Mouse (Mus musculus) yolk sac, embryonic 10.5 days (tissue): Measurements from ENCODE around the gene Ppil2.

Experiments
- DNase-seq: peaks from one replicate; pipeline ENCODE4 v3.0.0-alpha.2; 2017; ENCODE audit warnings: low spot score

The Ppil2 gene

DNA sequence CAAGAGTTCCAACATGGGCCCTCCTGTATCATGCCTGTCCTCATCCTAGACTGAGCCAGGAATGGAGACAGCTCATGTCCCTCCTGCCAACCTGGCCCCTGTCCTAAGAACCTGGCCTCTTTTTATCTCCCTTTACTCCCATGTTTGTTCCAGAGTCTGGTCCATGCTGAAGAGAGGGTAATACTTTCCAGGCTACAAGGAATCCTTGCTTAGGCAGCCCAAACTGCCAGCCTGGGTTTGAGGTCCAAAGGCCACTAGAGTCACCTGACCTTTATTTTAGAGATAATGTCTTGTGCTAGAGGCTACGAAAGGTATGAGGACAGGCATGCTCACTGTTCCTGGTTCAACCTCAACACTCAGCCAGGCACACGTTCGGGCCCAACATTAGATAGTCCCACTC is 14.1 kb downstream of the Ppil2 start:
- peak; percentile 56 for DNase-seq

GRCm38 (mm10) chr16:17088346-17088745 is 22.7 kb downstream of the Ppil2 start:
- DNase-seq, result no peak

- no peak for DNase-seq
These were observed 24.3 kb downstream of the Ppil2 start for GRCm38 (mm10) chr16:17086669-17087193.

DNA sequence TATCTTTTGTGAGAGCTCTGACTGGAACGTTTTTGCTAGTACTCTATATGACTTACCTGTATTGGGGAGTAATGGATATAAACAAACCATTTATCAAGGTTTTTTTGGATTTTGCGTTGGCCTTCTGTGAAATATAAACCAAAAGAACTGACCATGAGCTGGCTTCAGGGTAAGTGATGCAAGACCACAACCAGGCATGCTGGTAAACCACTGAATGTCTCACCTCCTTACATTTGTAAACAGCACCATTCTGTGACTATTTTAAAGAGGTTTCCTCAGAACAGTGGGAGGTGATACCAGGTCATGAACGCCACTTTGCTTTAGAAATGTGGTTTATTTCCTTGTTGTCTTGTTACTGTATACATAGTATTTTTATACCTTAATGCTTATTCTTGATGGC is 24.8 kb downstream of the Ppil2 start:
- no peak for DNase-seq

DNA sequence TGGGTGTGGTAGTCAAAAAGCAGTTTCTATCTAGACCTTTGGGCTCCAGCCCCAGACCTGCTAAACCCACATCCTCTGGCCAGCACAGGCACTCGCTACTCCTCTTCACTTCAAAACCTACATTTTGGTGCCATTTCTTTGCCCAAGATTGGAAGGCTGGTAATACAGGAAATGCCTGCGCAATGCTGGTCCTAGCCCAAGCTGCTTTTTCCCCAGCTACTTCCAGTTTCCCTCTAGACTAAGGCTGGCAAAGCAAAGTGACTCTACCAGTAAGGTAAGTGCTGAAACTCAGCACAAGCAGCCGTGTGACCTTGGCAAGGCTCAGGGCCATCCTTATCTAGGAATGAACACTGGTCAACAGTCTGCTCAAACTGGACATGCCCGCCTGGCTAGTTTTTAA is 25.4 kb downstream of the Ppil2 start:
- DNase-seq, result no peak

- peak; percentile 60 for DNase-seq
These were observed 28.8 kb downstream of the Ppil2 start for GRCm38 (mm10) chr16:17082121-17082792.

DNA sequence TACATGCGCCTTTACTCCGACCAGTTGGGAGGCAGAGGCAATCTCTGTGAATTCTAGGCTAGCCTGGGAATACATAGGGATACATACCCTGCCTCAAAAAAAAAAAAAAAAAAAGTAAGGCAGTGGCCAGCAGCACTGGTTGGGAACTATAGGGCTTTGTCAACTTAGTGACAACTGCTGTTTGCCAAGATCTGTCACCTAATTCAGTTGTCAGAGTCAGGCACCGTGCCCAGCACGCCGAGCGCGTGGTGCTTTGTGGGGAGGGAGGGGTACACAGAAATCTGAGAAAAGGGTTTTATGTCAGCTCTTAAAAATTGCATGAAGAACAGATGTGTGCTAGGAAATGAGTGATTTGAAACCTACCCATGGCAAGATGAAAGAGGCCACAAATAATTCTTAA is 33.0 kb downstream of the Ppil2 start:
- no peak for DNase-seq

DNA sequence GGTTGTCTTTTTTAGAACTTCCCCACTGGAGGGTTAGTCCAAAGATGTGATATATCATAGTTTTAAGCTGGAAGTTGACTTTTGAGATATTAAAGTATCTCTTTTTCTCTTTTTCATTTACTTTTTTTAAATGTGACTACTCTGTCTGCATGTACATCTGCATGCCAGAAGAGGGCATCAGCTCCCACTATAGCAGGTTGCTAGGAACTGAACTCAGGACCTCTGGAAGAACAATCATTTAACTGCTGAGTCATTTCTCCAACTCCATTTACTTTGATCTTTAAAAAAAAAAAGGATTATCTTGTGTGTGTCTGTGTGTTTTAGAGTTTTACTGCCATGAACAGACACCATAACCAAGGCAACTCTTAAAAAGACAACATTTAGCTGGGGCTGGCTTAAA is 34.2 kb downstream of the Ppil2 start:
- no peak for DNase-seq

- no peak for DNase-seq
These were observed 34.8 kb downstream of the Ppil2 start for GRCm38 (mm10) chr16:17076301-17076700.

DNA sequence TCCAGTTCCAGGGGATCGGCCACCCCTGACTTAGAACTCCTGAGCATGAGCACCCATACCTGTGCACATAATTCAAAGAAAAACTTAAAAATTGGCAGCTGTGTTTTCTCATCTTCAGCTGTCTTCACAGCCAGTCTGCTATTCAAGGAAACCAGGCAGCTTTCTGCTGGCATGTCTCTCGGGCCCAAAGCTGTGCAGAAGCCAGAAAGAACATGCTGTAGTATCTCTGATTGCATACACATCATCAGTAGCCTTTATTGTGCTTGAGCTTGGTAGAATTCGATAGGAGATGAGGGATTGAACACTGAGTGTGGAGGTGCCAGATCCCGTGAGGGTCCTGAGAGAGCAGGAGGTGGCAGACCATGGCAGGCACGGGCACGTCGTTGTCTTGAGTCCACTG is 38.1 kb downstream of the Ppil2 start:
- no peak for DNase-seq

- DNase-seq, result no peak
These were observed 40.3 kb downstream of the Ppil2 start for GRCm38 (mm10) chr16:17070716-17071115.

DNA sequence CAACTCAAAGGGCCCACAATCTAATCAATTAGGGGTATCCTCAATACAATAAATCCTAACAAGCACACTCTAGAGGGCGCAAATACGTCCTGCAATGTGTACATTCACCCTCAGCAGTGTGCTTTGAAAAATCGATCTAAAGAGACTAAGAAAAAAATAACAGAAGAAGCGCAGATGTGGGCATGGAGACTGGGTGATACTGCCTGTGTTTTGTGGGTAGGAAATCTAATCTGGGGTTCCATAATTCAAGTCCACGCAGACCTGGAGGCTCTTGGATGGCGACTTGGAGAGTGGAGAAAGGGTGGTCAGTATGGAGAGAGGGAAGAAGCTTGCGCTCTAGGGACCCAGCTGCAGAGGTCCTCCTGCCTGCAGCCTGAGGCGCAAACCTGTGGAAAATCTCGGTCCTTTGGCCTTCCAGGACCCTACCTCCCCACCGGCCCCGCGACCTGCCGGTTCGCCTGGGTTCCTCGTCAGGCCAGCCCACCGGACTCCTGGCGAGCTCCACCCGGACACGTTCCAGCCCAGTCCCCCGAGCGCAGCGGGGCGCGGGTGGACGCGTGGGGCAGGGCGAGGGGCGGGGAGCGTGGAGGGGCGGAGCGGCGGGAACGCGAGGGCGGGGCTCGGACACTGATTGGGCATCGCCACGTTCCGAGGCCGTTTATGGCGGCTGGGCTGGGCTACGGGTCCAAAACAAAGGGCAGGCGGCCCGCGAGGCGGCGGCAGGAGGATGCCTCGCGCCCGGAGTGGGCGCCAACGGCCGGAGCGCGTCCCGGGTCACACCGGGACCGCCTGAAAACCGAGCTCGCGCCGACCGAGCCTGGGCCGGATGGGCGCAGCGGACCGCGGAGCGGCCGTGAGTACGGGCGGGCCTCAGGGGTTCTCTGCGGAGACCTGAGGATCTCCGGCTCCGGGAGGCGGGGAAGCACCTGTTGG is 41.3 kb downstream of the Ppil2 start, which contains the start of gene Ypel1:
Ypel1 (plus strand) TSS at position 186 of the 933 bp plus-strand sequence.
- peak; percentile 86 for DNase-seq

GRCm38 (mm10) chr16:17067552-17067951 is 43.5 kb downstream of the Ppil2 start:
- DNase-seq, result no peak

- no peak for DNase-seq
These were observed 48.7 kb downstream of the Ppil2 start for GRCm38 (mm10) chr16:17062338-17062737.

- no peak for DNase-seq
These were observed 55.5 kb downstream of the Ppil2 start for GRCm38 (mm10) chr16:17055584-17055983.

GRCm38 (mm10) chr16:17053903-17054302 is 57.2 kb downstream of the Ppil2 start:
- no peak for DNase-seq

- no peak for DNase-seq
These were observed 59.0 kb downstream of the Ppil2 start for GRCm38 (mm10) chr16:17052087-17052486.

- DNase-seq, result no peak
These were observed 61.2 kb downstream of the Ppil2 start for GRCm38 (mm10) chr16:17049886-17050285.

DNA sequence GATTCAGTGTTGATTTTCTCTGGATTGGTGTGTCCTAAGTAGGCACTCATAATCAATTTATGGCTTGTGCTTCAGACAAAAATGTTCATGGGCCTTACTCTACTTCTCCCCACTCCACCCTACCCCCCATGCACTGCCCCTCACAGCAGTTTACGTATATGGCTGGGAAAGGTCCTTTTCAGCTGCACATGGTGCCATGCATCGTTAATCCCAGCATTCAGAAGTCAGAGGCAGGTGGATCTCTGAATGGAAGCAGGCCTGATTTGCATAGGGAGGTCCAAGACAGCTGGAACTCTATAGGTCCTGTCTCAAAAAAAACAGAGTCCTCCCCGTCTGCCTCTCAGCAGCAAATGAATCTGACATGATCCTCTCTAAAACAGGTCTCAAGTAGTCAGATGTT is 65.8 kb downstream of the Ppil2 start:
- no peak for DNase-seq

DNA sequence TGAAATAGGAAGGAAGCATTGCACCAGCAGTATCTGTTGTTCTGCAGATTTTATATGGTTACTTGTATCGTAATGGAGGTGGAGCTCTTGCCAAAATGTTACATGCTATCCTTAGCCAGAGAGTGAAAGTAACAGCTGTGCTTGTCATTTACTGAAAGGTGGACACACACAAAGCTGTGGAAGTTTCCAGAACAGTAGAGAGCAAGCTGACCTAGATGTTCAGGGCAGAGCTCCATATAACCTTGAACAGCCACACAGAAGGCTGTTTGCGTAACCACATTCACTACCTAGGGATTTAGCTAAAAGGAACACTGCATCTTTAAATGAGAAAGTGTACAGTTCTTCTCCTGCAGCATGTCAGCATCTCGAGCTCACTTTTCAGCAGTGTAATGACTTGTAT is 66.7 kb downstream of the Ppil2 start:
- DNase-seq, result no peak

- DNase-seq, result no peak
These were observed 69.6 kb downstream of the Ppil2 start for GRCm38 (mm10) chr16:17041417-17041816.

- no peak for DNase-seq
These were observed 70.3 kb downstream of the Ppil2 start for GRCm38 (mm10) chr16:17040716-17041115.
